Mouse (Mus musculus) gastrocnemius, postnatal 4 days (tissue): Measurements from ENCODE around the gene Rcvrn. TPM values are rescaled to one million over a fixed set of nuclear protein-coding genes. Genes with fewer than 3 reads are reported as not detected.

Experiments
- DNase-seq, 2 experiments: peaks; one replicate each; pipeline ENCODE4 v3.0.0; 2021 to 2022; ENCODE audit warnings: low spot score in 2 of 2, mixed read lengths in 2 of 2
- total RNA-seq, 2 experiments: library from RNA; stranded (reverse); gene quantifications; 2 replicates each; pipeline ENCODE4 v1.2.3; 2021

Gene Rcvrn
- total RNA-seq, 2 experiments from 2014 or later, result 0.44 TPM; not detected in 1

DNA sequence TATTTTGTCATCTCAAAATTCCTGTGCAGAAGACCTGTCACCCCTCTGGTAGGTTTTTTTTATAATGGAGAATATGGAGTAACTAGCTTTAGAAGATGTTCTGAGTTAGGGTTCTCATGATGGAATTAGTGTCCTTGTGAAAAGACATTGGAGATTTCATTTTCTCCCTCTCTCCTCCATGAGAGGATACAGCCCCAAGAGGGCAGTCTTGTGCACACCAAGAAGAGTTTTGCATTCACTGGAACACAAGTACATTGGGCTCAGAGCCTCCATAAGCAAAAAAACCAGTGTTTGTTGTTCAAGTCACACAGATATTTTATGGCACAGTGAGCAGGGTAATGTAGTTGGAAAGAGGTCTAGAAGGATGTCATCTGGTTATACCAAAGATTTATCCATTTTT, 46.4 kb downstream of the Rcvrn start:
- DNase-seq, result no peak

Other genes starting within 250 kb of the Rcvrn start
- gene Gas7, start 239.9 kb upstream of the Rcvrn start, total RNA-seq, result 10 to 100 TPM; 60.5 to 63.7 TPM
- gene Glp2r, start 75.8 kb downstream of the Rcvrn start, total RNA-seq, result under 1 TPM; 0.18 to 0.27 TPM
- not detected for gene Gsg1l2, start 79.3 kb downstream of the Rcvrn start, total RNA-seq
- gene Dhrs7c, start 102.9 kb downstream of the Rcvrn start, total RNA-seq, result 100 to 1,000 TPM; 312 to 366 TPM
- gene Usp43, start 226.8 kb downstream of the Rcvrn start, total RNA-seq, result 1 to 10 TPM; 1.5 to 1.7 TPM